Mouse (Mus musculus): ENCODE data around the gene Zbp1. TPM values are rescaled to one million over a fixed set of nuclear protein-coding genes. Genes with fewer than 3 reads are reported as not detected.
A peak's percentile ranks its signal among the peaks of the same experiment; 100 is the strongest.

Gene Zbp1
- 1 to 10 TPM in 1 of 2 experiments, under 1 TPM in 1; 0.26 to 1.5 TPM for total RNA-seq (2021)

DNA sequence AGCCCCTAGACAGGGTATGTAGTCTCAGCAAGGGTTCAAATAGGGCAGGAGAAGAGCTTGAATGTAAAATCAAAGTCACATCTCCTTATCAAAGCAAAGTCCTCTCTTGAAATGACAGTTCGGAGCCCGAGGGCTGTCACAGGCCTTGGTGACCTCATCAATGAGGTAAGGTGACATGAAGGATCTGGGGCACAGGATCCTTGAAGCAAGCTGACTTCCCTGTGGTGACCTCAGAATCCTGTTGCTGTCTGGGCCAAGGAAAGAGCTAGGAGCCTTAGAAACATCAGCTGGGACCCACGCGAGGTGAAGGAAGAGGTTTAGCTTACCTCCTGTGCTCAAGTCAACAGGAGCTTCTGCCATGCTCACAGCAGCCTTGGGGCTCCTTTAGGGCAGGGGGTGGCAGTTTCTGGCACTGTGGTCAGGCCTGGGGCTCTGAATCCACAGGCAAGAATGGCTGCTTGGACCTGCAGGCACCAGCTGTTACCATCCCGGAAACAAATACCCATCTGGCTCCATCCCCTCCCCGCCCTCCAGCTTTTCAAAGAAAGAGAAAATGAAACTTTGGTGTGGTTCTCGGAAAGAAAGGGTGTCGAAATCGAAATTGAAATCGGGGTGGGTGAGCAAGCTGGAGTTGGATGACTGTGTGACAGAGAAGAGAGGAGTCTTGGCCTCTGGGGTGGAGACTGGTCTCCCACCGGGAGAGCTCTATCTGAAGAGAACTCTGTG, at the start of gene Zbp1:
Gene Zbp1, minus strand, starts transcription at position 508 of the 726 bp plus-strand sequence.
- intact Hi-C loops (cut with DNase I) = loop anchor here (1.0 kb wide), 1 partner anchor 327 kb away; no protein-coding TSS in a partner anchor
- DNase-seq (ENCODE audit: low spot score) = no peak

DNA sequence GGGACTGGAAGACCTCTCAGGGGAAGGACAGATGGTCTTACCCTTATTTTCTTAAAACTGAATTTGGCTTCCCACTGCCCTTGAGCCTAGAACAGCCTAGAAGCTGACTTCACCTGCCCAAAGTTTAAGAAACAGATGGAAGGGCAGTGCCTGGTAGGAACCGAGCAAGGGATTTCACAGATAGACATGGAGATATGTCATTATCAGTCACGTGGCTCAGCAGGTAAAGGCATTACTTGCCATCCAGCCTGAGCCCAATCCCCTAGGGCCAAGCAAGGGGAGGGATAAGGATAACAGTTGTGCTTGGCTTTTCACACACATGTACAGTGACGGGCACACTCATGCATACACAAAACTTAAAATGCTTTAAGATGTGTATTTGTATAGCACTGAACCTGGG, 48.8 kb upstream of the Zbp1 start:
- no peak for DNase-seq (ENCODE audit: low spot score)

DNA sequence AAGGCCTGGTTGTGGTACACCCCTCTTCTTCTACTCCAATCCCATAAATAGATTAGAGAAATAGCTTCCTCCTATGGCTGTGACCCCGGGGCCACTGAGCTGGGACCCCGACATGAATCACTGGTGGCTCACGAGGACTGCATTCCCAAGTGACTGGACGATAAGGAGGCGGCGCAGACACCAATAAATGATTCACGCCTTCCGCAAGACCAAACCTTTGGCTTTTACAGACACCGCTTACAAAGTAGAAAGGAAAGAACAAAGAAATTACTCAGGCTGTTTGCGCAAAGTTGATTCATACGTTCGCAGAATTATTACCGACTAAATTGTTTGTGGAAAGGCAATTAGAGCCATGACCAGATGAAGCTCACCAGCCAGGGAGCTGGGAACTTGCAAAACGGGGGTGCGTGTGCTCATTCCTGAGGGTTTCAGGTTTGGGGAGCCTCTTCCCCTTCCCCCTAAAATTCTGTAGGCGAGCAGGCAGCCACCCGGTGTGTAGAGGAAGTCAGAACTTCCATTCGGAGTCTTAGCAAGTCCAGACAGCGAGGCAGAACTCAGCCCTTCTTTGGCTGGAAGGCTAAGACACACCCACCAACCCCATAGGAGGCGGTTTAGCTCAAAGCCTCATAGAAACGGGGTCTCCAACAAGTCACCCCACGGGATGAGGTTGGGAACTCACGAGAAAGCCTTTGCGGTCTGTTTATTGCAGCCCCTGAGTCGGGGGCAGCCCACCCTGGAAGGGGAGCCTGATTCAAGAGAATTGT, 47.8 kb upstream of the Zbp1 start:
- DNase-seq (ENCODE audit: low spot score) = no peak
- intact Hi-C loops (cut with DNase I) = no loop called here

More for the DNA sequence above, 48.8 kb upstream of the Zbp1 start:
- intact Hi-C loops (cut with DNase I) = no loop called here

DNA sequence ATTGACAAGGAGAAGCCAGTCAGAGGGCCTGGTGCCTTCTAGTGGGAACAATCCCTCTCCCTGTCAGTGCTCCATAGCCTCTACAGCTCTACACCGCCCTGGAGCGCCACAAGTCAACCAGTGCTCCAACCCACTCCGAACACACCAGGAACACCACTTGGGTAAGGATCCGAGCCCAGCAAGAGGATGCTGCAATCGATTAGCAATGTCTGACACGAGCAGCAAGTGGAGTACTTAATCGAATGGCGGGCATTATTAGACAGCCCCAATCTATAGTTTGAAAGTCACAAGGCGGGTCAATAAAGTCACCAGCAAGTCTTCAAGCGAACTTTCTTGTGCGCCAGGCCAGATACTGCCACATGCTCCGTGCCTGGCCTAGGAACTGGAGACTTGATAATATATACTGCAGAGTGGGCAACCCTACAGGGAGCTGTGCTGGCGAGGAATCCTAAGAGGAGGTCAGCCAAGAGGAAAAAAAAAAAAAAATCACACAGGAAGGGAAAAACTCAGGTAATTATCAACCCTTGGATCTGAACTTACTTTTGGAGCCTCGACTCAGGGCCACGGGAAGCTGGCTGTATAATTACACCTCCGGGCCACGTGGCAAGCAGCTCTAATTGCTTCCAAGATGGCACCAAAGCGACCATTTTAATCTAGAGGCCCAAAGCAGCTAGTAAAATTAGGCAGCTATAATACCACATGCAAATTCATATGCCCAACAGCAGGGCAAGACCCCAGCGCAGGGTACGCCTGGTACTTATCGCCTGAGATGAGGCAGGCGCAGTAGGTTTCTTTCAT, 46.9 kb upstream of the Zbp1 start:
- intact Hi-C loops (cut with DNase I) = no loop called here
- no peak for DNase-seq (ENCODE audit: low spot score)

DNA sequence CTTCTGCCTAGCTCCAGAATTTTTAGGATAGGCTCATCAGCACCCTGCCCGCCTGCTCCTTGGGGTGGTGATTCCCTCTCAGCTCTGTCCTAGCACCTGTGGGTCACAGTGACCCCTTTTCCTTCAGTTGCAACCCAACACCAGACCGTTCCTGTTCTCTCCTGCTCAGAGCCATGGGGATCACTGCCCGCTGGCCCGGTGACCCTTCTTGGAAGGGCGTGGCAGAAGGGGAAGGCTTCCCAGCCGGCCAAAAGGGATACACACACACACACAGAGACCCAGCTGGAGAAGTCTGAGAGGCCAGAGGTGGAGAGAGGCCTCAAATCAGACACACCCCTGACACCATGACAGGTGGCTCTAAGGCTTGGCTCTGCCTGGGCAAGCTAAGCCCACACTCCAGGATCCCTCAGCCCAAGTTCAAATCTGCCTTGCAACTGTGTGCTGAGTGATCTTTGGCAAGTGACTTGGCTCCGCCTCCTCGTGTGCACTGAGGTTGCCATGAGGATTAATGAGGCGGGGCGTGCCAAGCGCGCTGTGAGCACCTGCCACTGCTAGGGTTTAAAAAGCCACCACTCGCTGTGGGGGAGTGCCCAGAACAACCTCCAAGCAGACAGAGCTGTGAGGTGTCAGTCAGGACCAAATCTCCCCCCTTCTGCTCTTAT, 45.9 kb upstream of the Zbp1 start:
- no peak for DNase-seq (ENCODE audit: low spot score)
- intact Hi-C loops (cut with DNase I) = no loop called here

DNA sequence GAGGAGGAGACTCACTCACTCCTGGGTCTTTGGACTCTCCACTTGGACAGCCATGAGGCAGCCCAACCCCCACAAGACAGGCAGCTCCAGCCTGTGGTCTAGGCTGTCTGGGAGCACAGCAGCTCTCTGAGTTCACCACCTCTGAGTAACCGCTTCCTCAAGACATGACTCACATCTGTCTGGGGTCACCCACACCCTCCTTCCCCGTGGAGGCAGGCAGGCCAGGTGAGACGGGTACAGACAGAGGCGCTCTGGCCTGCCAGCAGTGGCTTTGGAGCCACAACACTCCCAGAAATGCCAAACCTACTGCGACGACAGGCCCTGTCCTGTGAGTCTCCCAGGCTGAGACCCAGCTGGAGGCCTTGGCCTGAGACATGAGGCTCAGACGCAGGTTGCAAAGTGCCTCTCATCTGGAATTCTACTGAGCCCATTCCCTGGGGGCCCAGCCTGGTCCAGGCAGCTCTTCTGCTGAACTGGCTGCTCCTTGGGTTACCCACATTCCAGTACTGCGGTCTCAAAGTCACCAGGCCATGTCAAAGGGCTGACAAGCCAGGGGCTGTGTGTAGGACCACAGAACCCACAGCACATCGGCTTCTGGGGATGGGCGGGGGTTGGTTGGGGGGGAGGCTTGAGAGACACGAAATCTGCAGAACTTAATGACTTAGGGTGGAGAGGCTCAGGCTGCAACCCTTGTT, 45.1 kb upstream of the Zbp1 start:
- DNase-seq (ENCODE audit: low spot score) = peak; percentile 36
- intact Hi-C loops (cut with DNase I) = no loop called here

DNA sequence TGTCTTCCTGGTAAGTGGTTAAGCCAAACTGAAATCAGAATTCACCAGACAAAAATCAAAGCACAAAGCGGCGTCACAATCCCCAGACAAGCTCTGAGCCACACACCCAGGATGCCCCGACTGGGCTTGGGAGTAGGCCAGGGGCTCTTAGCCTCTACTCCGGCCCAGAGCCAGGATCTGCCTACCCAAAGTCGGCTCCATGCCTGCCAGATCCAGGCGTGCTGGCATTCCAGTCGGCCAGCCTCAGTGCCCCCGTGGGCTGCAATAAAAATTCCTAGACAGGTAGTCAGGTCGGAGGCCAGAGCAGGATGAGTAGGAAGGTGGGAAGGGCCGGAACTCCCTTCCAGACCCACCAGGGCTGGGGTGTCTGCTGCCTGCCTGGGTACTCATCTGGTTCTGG, 42.8 kb upstream of the Zbp1 start:
- DNase-seq (ENCODE audit: low spot score) = no peak
- intact Hi-C loops (cut with DNase I) = no loop called here

DNA sequence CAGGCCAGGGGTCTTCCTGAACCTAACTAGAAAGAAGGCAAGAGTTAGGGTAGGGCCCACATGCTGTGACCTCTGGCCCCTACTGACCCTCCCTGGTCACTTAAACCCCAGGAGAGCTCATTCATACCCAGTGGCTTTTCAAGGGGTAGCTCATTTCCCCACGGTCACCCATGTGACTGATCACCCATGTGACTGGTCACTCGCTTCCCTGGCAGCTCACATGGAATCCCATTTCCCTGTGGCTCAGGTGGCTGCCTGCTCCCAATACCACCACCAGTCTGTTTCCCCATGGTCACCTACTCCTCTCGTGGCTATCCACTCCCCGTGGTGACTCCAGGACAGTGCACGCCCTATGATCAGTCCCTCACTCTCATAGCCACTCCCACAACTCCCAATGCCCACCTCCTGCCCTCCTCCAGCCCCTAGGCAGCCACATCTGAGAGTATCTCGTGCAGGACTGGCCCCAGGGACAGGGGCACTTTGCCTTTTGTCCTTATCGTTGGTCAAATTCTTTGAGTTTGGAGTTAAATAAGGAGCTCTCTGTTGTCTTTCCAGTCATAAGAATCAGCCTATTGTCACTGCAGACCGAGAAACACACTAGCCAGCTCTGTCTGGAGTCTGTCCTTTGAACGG, 39.9 kb upstream of the Zbp1 start:
- DNase-seq (ENCODE audit: low spot score) = no peak
- intact Hi-C loops (cut with DNase I) = no loop called here

DNA sequence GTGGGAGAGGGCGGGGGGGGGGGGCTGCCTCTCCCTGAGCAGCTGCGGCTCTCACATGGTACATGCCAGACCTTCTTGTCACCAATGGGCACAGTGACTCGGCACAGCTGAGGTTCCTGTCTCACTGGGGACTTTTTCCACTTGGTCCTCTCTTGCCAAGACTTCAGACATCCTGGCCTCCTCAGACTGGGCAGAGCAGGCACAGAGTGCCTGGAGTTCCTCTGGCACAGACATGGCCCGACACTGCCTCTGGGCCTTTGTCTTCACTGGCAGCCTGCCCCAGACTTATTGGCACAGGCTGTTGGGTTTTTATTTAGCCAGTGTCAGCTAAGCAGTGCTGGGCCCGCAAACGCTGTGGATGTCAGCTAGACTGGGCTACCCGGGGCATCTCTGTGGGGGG, 38.9 kb upstream of the Zbp1 start:
- intact Hi-C loops (cut with DNase I) = loop anchor here (2.0 kb wide), 1 partner anchor 17 kb away; no protein-coding TSS in a partner anchor

DNA sequence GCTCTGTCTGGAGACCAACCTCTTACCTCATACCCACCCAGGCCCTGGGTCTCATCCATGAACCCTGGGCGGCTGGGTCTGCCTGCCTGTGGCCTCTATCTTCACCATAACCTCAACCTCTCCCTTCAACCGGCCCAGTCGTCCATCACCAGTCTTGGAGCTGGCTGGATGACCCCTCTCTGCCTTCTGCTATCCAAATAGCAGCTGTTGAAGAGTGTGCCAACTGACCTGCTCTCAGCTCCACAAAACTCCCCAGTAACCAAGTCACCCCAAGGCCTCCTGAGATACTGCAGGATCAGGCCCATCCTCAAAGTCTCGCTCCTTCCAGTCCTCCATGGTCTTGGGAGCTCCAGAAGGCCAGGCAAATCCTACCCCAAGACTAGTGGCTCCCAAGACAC, 37.8 kb upstream of the Zbp1 start:
- intact Hi-C loops (cut with DNase I) = loop anchor here (2.0 kb wide), 1 partner anchor 18 kb away; no protein-coding TSS in a partner anchor

More for the DNA sequence above, 38.9 kb upstream of the Zbp1 start:
- DNase-seq (ENCODE audit: low spot score) = peak; percentile 70

DNA sequence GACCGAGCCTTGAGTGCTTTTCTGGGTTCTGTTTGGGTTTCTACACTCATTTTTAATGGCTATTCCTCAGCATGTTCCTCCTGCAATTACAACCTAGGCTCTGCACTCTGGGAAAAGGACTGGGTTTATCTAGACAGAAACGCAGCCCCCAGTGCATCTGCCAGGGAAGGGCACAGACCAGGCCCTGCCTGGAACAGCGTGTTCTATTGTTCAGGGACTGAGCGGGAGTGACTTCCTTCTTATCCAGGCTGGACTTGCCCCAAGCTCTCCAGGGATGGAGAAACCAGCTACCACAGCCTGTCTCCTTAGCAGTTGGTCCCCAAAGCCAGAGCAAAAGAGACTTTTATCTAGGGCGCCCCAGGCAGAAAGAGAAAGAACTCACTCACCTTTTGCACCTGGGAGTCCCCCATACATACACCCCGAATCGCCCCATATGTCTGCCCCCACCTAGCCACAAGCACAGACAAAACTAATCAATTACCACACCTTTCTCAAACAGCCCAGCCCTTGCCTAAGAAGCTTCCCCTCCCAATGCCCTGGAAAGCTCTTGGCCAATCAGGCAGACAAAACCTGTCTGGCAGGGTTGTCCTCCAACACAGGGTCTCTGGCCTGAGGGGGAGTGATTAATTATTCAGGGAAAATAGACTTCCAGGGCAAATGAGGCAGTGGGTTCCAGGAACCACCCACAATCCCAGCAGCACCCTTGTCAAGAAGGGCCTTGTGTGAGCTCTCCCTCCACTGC, 37.3 kb upstream of the Zbp1 start:
- intact Hi-C loops (cut with DNase I) = loop anchor here (2.0 kb wide), 1 partner anchor 19 kb away; no protein-coding TSS in a partner anchor
- no peak for DNase-seq (ENCODE audit: low spot score)

More for the DNA sequence above, 37.8 kb upstream of the Zbp1 start:
- no peak for DNase-seq (ENCODE audit: low spot score)

DNA sequence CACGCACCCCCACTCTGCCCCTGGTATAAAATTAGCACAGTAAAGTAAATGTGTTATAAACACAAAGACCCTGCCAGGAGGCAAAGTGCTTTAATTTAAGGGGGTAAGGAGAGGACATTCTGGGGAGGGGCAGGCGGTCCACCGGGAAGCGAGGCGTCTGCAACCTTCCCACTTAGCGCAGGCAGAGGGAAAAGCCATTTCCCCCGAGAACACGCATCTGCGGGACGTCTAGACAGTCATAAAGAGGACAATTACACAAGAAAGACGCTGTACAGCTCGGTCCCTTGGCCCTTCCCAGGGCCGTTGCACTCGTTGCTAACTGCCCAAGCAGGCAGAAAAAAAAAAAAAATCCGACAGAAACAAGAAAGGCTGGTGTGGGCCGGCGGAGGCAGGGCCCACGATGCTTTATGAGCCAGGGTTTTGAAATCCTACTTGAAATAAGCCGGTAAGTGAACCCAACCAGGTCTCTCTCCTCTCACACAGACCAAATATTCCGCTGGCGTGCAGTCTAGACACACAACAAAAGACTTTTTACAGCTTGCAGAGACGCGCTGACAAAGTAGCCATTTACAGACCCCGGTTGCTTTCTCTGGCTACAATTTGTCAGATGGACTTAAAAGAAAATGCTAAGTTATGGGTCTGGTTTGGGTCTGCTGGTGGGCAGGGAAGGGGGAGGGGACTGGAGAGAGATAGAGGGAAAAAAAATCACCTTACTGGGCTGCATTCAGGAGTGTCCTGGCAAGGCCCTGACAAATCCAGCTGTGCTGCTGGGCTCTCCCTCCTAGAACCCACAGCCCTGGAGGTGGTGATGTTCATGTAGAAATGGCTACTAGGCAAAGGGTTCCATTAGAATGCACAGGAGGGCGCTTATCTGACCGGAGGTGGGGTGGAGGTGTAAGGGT, 35.3 kb upstream of the Zbp1 start:
- intact Hi-C loops (cut with DNase I) = no loop called here
- no peak for DNase-seq (ENCODE audit: low spot score)

DNA sequence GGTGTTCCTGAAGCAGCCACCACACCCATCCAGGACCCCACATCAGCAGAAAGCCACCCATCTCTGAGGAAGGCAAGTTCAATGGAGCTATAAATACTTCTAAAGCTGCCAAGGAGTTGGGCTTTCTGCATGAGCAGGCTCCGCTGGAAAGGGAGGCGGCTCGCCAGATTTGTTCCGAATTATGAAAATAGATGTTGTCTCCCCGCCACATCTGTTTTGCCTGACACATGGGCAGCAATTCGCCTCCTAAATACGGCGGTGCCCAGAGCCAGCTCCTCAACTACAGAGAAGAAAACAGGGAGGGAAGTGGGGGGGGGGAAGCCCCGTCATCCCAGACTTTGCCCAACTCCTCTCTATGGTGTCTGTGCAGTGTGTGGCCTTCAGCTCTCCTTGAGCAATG, 33.0 kb upstream of the Zbp1 start:
- no peak for DNase-seq (ENCODE audit: low spot score)
- intact Hi-C loops (cut with DNase I) = no loop called here

DNA sequence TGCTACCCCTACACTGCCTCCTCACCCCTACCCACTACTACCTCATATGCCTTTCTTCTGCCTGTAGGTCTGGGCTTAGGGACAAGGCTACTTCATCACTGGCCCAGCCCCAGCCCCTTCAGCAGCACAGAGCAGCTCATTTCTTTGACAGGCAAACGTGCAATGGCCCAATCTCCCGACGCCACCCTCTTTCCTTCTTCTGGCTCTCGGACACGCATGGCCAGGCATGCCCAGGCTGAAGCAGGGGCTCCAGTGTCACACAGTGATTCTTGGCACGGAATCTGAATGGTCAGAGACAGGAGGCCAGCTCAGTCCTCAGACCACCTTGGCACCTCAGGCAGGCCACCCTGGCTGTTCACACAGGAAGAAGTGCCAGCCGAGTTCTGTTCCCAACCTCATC, 32.4 kb upstream of the Zbp1 start:
- no peak for DNase-seq (ENCODE audit: low spot score)
- intact Hi-C loops (cut with DNase I) = no loop called here

DNA sequence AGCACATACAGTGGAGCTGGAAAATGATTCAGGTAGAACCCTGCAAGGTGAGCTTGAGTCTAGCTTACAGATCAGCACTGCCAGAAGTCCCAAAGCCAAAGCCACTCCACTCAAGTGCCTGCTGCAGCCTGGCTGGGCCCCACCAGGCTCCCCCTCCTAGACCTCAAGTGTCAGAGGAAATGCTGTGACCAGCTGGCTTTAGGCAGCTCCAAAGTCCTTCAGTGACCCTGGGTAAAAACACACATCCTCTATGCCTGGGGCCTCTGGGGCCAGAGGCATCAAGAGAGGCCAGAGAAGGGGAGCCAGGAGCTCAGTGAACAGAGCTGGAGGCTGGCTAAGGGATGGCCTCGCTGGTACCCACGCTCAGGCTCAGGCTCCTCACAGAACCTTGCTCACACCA, 31.7 kb upstream of the Zbp1 start:
- no peak for DNase-seq (ENCODE audit: low spot score)
- intact Hi-C loops (cut with DNase I) = no loop called here

DNA sequence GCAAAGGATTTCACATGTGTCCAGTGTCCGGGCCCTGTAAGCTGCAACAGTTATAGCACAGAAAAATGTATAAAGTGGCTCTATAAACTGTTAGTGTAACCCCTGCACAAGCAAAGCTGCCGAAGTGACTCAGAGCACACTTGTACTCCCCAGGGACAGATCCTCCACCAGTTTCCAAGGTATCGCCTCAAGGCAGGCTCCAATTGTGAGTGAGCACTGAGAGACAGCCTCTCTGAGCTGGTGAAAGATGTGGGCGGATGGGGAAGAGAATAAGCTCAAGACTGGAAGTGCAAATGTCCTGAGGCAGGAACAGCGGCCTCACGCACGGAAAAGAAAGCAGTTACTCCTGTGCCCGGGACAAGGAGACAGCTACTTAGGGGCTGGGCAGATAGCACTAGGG, 31.2 kb upstream of the Zbp1 start:
- no peak for DNase-seq (ENCODE audit: low spot score)
- intact Hi-C loops (cut with DNase I) = no loop called here

DNA sequence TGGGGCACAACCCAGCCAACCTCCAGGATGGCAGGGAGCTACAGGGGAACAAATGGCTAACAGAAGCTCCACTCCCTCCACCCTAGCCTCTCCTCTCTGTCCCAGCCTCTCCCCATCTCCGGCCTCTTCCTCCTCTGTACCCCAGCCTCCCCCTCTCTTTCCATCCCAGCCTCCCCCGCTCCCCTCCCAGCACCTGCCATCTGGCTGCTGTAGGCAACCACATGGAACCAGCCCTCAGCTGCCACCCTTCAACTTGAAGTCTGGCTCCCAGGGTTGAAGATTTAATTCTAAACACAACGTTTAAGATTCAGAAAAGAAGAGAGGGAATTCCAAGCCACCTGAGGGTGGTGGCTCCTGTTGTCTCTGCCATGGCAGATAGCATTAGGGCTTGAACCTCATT, 30.7 kb upstream of the Zbp1 start:
- intact Hi-C loops (cut with DNase I) = no loop called here
- no peak for DNase-seq (ENCODE audit: low spot score)

All from heart, postnatal 25 days (tissue).